Mouse (Mus musculus): ENCODE results near the gene Zfp319. TPM values are rescaled to one million over a fixed set of nuclear protein-coding genes. Genes with fewer than 3 reads are reported as not detected.

The Zfp319 gene
- polyA plus RNA-seq, 1 experiment, result 7.4 TPM

DNA sequence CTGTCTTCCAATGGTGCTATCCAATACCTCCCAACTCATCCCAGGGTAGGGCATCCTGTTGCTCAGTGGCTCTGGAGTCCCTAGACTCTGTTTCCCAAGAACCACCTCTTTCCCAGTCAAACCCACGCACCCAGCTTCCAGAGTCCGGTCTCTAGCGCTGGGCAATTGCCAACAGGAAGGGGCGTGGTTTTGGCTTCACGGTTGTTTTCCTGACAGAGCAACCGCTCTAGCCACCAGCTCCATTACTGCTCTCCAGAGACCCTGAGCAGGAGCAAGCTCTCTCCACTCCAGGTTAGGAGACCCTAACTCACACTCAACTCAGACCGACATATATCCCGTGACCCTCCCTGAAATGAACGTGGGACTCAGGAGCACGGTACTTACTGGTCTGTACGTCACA lies 38.6 kb downstream of the Zfp319 start:
- no peaks in the 10 kb centered on the region for H3K79me2 ChIP-seq (ENCODE audit: control insufficient read depth, insufficient read depth)
- H3K27me3 ChIP-seq (ENCODE audit: control insufficient read depth, insufficient read depth, insufficient read length), result peaks cover 22% of the 10 kb centered on the region
- H3K4me2 ChIP-seq (ENCODE audit: low read depth), result no peak overlapping the region
- H3K4me3 ChIP-seq, result no peak overlapping the region
- TF ChIP-seq REST (IDR thresholded peaks at IDR 0.05; ENCODE audit: insufficient read depth, insufficient read length) (no peak), CEBPB (IDR thresholded peaks at IDR 0.05; ENCODE audit: insufficient read depth, poor library complexity, severe bottlenecking) (no peak), TCF3 (IDR thresholded peaks at IDR 0.05; ENCODE audit: insufficient read length, low read depth) (no peak), E2F4 (IDR thresholded peaks at IDR 0.05; ENCODE audit: insufficient read depth) (no peak), MYOD1 (IDR thresholded peaks at IDR 0.05; ENCODE audit: control insufficient read depth in 1 of 3, insufficient read length in 2 of 3, low read depth in 2 of 3) (no peak)
- H3K36me3 ChIP-seq (ENCODE audit: control insufficient read depth, insufficient read depth), result no peaks in the 10 kb centered on the region
- no peak overlapping the region for H3ac ChIP-seq (ENCODE audit: control insufficient read depth, insufficient read length)

DNA sequence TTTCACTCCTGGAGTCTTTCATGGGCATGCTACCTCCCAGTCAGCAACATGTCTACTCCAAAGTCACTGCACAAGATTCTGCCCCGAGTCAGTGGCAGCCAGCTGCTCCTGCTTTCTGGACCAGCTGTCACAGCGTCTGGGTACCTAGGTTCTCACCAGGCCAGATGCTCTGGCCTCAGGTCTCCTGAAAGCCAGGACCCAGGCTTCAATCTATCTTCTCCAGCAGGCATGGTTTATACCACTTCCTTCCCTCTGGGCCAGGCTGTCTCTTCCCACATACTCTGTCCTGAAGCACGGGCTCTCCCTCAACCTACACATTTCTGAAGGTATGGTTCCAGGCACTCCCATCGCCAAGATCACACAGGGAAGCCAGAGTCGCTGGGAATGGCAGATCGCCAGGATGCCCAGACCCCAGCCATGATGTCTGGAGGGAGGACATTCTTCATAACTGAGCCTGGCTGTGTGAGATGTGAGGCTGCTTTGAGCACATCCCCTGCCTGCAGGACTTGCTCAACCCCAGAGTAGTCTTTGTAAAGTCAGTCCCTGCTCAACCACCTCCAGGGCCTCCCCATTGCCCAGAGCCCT lies 42.6 kb downstream of the Zfp319 start:
- H3K36me3 ChIP-seq (ENCODE audit: control insufficient read depth, insufficient read depth), result no peaks in the 10 kb centered on the region
- TF ChIP-seq SRF (IDR thresholded peaks at IDR 0.05; ENCODE audit: control insufficient read depth, insufficient read length, low read depth) (no peak), POLR2A (IDR thresholded peaks at IDR 0.05; ENCODE audit: insufficient read length, low read depth) (no peak), USF1 (IDR thresholded peaks at IDR 0.05; ENCODE audit: low read depth) (no peak), MAX (IDR thresholded peaks at IDR 0.05; ENCODE audit: low read depth) (no peak), TCF12 (IDR thresholded peaks at IDR 0.05; ENCODE audit: insufficient read depth, poor library complexity, severe bottlenecking) (no peak), CEBPB (IDR thresholded peaks at IDR 0.05; ENCODE audit: insufficient read depth, poor library complexity, severe bottlenecking) (no peak), MYOD1 (IDR thresholded peaks at IDR 0.05; ENCODE audit: control insufficient read depth in 1 of 3, insufficient read length in 2 of 3, low read depth in 2 of 3) (no peak), TCF3 (IDR thresholded peaks at IDR 0.05; ENCODE audit: insufficient read length, low read depth) (no peak), E2F4 (IDR thresholded peaks at IDR 0.05; ENCODE audit: insufficient read depth) (no peak), MYOG (IDR thresholded peaks at IDR 0.05; ENCODE audit: control insufficient read depth in 1 of 3, insufficient read depth in 1 of 3, insufficient read length in 2 of 3, low read depth in 2 of 3) (no peak), POLR2AphosphoS2 (IDR thresholded peaks at IDR 0.05; ENCODE audit: insufficient read length, low read depth) (no peak), REST (IDR thresholded peaks at IDR 0.05; ENCODE audit: insufficient read depth, insufficient read length) (no peak)
- no peaks in the 10 kb centered on the region for H3K79me2 ChIP-seq (ENCODE audit: control insufficient read depth, insufficient read depth)
- peaks cover 18% of the 10 kb centered on the region for H3K27me3 ChIP-seq (ENCODE audit: control insufficient read depth, insufficient read depth, insufficient read length)
- no peak overlapping the region for H3ac ChIP-seq (ENCODE audit: control insufficient read depth, insufficient read length)
- no peak overlapping the region for H3K4me2 ChIP-seq (ENCODE audit: low read depth)
- no peak overlapping the region for H3K4me3 ChIP-seq

DNA sequence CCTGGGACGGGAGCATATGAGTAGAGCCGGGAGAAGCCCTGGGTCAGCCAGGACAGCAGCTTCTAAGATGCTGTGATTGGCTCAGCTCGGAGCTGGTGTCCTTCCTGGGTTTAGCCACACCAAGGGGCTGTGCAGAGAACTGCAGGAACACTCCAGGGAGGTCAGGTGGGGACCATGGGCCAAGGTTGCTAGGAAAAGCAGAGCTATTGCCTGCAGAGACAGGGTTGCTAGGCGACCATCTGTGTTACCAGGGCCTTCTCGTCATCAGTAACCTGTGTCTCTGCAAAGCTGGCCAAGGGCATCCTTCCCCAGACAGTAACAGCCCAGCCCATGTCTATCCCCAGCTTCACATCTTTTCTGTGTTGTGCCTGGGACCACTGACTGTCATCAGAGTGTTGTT lies 50.3 kb downstream of the Zfp319 start:
- TF ChIP-seq MYOD1 (IDR thresholded peaks at IDR 0.05; ENCODE audit: control insufficient read depth in 1 of 3, insufficient read length in 2 of 3, low read depth in 2 of 3) (no peak), MYOG (IDR thresholded peaks at IDR 0.05; ENCODE audit: control insufficient read depth in 1 of 3, insufficient read depth in 1 of 3, insufficient read length in 2 of 3, low read depth in 2 of 3) (no peak), SRF (IDR thresholded peaks at IDR 0.05; ENCODE audit: control insufficient read depth, insufficient read length, low read depth) (no peak), TCF12 (IDR thresholded peaks at IDR 0.05; ENCODE audit: insufficient read depth, poor library complexity, severe bottlenecking) (no peak), MAX (IDR thresholded peaks at IDR 0.05; ENCODE audit: low read depth) (no peak), USF1 (IDR thresholded peaks at IDR 0.05; ENCODE audit: low read depth) (no peak), CEBPB (IDR thresholded peaks at IDR 0.05; ENCODE audit: insufficient read depth, poor library complexity, severe bottlenecking) (no peak)
- Histone ChIP-seq H3K27me3 (ENCODE audit: control insufficient read depth, insufficient read depth, insufficient read length) (peaks cover 3% of the 10 kb centered on the region), H3K79me2 (ENCODE audit: control insufficient read depth, insufficient read depth) (no peaks in the 10 kb centered on the region), H3ac (ENCODE audit: control insufficient read depth, insufficient read length) (no peak overlapping the region), H3K4me3 (no peak overlapping the region), H3K36me3 (ENCODE audit: control insufficient read depth, insufficient read depth) (no peaks in the 10 kb centered on the region), H3K4me2 (ENCODE audit: low read depth) (no peak overlapping the region)

Other genes with a start within 250 kb of the Zfp319 start
- 22.6 TPM for gene Kifc3, start 129.1 kb downstream of the Zfp319 start, polyA plus RNA-seq (2012; fragmentation: generic; extraction: Trizol)
- gene Cngb1, start 25.4 kb downstream of the Zfp319 start, polyA plus RNA-seq (2012; fragmentation: generic; extraction: Trizol), result 0.07 TPM
- gene Tepp, start 21.4 kb downstream of the Zfp319 start, polyA plus RNA-seq (2012; fragmentation: generic; extraction: Trizol), result not detected
- 42.8 TPM for gene Usb1, start 334 bp upstream of the Zfp319 start, polyA plus RNA-seq (2012; fragmentation: generic; extraction: Trizol)
- gene Mmp15, start 20.3 kb upstream of the Zfp319 start, polyA plus RNA-seq (2012; fragmentation: generic; extraction: Trizol), result 45.1 TPM
- 39.9 TPM for gene Cfap20, start 102.9 kb upstream of the Zfp319 start, polyA plus RNA-seq (2012; fragmentation: generic; extraction: Trizol)
- 51.9 TPM for gene Csnk2a2, start 158.1 kb upstream of the Zfp319 start, polyA plus RNA-seq (2012; fragmentation: generic; extraction: Trizol)
- gene Ccdc113, start 202.1 kb upstream of the Zfp319 start, polyA plus RNA-seq (2012; fragmentation: generic; extraction: Trizol), result not detected
- not detected for gene Prss54, start 244.4 kb upstream of the Zfp319 start, polyA plus RNA-seq (2012; fragmentation: generic; extraction: Trizol)

Measured in myocyte (in vitro differentiated cells).